Mouse (Mus musculus) ES-E14 (cell line): ENCODE results near the gene Ube2b. TPM values are rescaled to one million over a fixed set of nuclear protein-coding genes. Genes with fewer than 3 reads are reported as not detected.

ENCODE experiments used
- DNase-seq: peaks from one replicate; pipeline ENCODE4 v3.0.0-alpha.2; 2013; ENCODE audit warnings: low read depth, low spot score
- H3K27ac ChIP-seq: 2 replicates; pipeline ENCODE4 v1.5.1; 2012; ENCODE audit warnings: low read depth, mild to moderate bottlenecking, low read length, moderate library complexity, mixed read lengths; ENCODE audit not compliant: poor library complexity, insufficient read depth, severe bottlenecking
- H3K36me3 ChIP-seq: 2 replicates; pipeline ENCODE4 v1.6.1; 2012; ENCODE audit warnings: mild to moderate bottlenecking, low read length, moderate library complexity, mixed read lengths; ENCODE audit not compliant: control insufficient read depth, poor library complexity, insufficient read depth, severe bottlenecking
- H3K4me1 ChIP-seq, 2 experiments: fragments of 150-350 bp in 1 of 2; sonication (generic) in 1 of 2; 2 replicates each; pipeline ENCODE4 v1.6.1; 2012; ENCODE audit warnings: low read length in 2 of 2, mild to moderate bottlenecking in 1 of 2, mixed read lengths in 1 of 2; ENCODE audit not compliant: control insufficient read depth in 2 of 2, insufficient read depth in 2 of 2, poor library complexity in 1 of 2
- H3K4me3 ChIP-seq, 2 experiments: fragments of 150-350 bp in 1 of 2; sonication (generic) in 1 of 2; 2 replicates each; pipeline ENCODE4 v1.5.1; 2012; ENCODE audit warnings: low read length in 2 of 2, low read depth in 1 of 2, mild to moderate bottlenecking in 1 of 2, mixed read lengths in 1 of 2; ENCODE audit not compliant: insufficient read depth in 1 of 2, poor library complexity in 1 of 2, severe bottlenecking in 1 of 2
- H3K9ac ChIP-seq: 2 replicates; pipeline ENCODE4 v1.6.1; 2012; ENCODE audit warnings: low read depth, mild to moderate bottlenecking, low read length, mixed read lengths; ENCODE audit not compliant: poor library complexity, insufficient read depth, severe bottlenecking
- H3K9me3 ChIP-seq: fragments of 150-350 bp; sonication (generic); 2 replicates; pipeline ENCODE4 v1.6.1; 2012; ENCODE audit warnings: low read depth, mild to moderate bottlenecking, low read length; ENCODE audit not compliant: control insufficient read depth, insufficient read depth
- CHD2 ChIP-seq: IDR thresholded peaks from 2 replicates; pipeline ENCODE4 v1.6.1; 2014; ENCODE audit warnings: mild to moderate bottlenecking, low read depth, low read length, inconsistent platforms
- HCFC1 ChIP-seq: IDR thresholded peaks from 2 replicates; pipeline ENCODE4 v1.6.1; 2012; ENCODE audit warnings: low read length, inconsistent platforms, borderline replicate concordance; ENCODE audit not compliant: insufficient read depth
- MAFK ChIP-seq: IDR thresholded peaks from 2 replicates; pipeline ENCODE4 v1.6.1; 2014; ENCODE audit warnings: mild to moderate bottlenecking, low read depth, low read length, inconsistent platforms; ENCODE audit not compliant: insufficient read depth
- ZC3H11A ChIP-seq: IDR thresholded peaks from 2 replicates; pipeline ENCODE4 v1.6.1; 2012; ENCODE audit warnings: low read depth, mild to moderate bottlenecking, inconsistent platforms, low read length, borderline replicate concordance
- ZNF384 ChIP-seq: IDR thresholded peaks from 2 replicates; pipeline ENCODE4 v1.6.1; 2012; ENCODE audit warnings: low read depth, low read length, inconsistent platforms
- in situ Hi-C, 2 experiments: fragments of 600-800 bp; cut with MboI; formaldehyde crosslinking; loops; one replicate each; pipeline ENCODE4 v1.15.1; 2025; ENCODE audit warnings: low sequenced_read_pairs in 2 of 2, inconsistent platforms in 1 of 2; ENCODE audit not compliant: unreplicated experiment in 2 of 2
- total RNA-seq: library from RNA; depleted of rRNA; stranded (reverse); fragments of 300-350 nt; gene quantifications from 2 replicates; pipeline ENCODE4 v1.2.3, GENCODE M21; 2012

Ube2b gene
- total RNA-seq, 1 experiment: 58.3 TPM

DNA sequence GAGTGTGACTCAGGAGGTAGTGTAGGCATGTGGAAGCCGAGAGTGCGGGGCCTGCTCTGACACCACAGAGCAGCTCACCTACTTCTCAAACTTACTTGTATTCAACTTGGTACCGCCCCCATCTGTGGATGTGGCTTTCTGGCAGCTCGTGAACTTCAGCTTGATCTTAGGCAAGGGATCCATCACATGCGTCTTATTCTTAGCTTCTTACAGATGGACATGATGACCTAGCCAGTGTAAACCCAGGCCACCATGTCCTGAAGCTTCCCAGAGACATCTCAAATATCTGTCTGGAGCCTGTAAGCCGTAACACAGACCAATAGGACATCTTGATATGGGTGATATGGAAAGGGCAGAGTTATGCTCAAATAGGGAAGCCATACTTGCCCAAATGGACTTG, 28.9 kb downstream of the Ube2b start:
- no peak for DNase-seq
- Histone ChIP-seq H3K36me3 (peaks cover 37% of the 10 kb centered on the region), H3K27ac (no peak overlapping the region), H3K9me3 (no peaks in the 10 kb centered on the region), H3K4me1 (peaks cover 0 to 8% of the 10 kb centered on the region in 2 experiments; a peak in 2 of 4 replicates), H3K4me3 (no peak overlapping the region), H3K9ac (no peak overlapping the region)
- TF ChIP-seq HCFC1 (no peak), ZC3H11A (no peak), CHD2 (no peak), MAFK (no peak), ZNF384 (no peak)
- in situ Hi-C loops: no loop called here

DNA sequence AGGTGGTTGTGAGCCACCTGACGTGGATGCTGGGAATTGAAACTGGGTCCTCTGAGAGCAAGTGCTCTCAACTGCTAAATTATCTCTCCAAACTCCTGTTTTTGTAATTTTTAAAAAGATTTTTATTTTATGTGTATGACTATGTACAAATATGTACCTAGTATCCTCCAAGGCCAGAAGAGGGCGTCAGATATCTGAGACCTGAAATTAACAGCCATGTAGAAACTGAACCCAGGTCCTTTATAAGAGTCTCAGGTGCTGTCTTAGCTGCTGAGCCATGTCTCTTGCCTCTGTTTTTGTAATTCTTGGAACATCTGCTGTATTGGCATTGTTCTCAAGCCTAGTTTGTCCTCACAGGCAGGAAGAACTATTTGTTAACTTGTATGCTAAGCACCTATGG, 31.1 kb downstream of the Ube2b start:
- no peak for DNase-seq
- peak overlapping the region in 1 of 2 experiments; percentile 15; a peak in 1 of 4 replicates for H3K4me3 ChIP-seq
- in situ Hi-C loops: loop anchor here in 1 of 2 experiments (5.0 kb wide), 1 partner anchor 147 kb away; no protein-coding TSS in a partner anchor
- H3K4me1 ChIP-seq: peaks cover 0 to 8% of the 10 kb centered on the region in 2 experiments; a peak in 2 of 4 replicates
- no peaks in the 10 kb centered on the region for H3K9me3 ChIP-seq
- peaks cover 30% of the 10 kb centered on the region for H3K36me3 ChIP-seq
- no peak overlapping the region; the same call in 1 of the 2 replicates for H3K9ac ChIP-seq
- H3K27ac ChIP-seq: no peak overlapping the region
- no peak for TF ChIP-seq CHD2
- TF ChIP-seq ZNF384: no peak
- no peak for TF ChIP-seq MAFK
- TF ChIP-seq HCFC1: no peak
- TF ChIP-seq ZC3H11A: no peak

DNA sequence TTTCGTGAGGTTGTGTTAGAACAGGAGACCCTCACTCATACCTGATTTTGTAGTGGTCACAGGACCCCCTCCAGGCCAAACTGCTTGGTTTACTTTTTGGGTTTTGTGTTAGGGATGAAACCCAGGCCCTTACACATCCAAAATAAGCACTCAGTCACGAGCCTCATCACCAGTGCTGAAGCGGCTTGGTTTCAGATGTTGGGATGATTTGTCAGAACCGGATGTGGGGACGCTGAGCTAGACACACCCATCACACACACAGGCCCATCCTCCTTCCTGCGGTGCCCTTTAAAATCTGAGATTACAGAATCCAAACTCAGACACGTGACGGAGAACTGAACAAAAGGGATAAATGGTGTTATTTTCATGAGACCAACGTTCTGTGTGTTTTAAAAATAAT, 31.7 kb downstream of the Ube2b start:
- Histone ChIP-seq H3K4me1 (peaks cover 0 to 8% of the 10 kb centered on the region in 2 experiments; a peak in 2 of 4 replicates), H3K9ac (peak overlapping the region; percentile 53; the same call in 1 of the 2 replicates), H3K9me3 (no peaks in the 10 kb centered on the region), H3K27ac (no peak overlapping the region), H3K36me3 (peaks cover 26% of the 10 kb centered on the region), H3K4me3 (peak overlapping the region; percentile 15 to 39; a peak in 3 of 4 replicates)
- in situ Hi-C loops: loop anchor here in 1 of 2 experiments (5.0 kb wide), 1 partner anchor 147 kb away; no protein-coding TSS in a partner anchor
- TF ChIP-seq MAFK (no peak), CHD2 (no peak), ZC3H11A (no peak), ZNF384 (no peak), HCFC1 (no peak)
- DNase-seq: no peak

DNA sequence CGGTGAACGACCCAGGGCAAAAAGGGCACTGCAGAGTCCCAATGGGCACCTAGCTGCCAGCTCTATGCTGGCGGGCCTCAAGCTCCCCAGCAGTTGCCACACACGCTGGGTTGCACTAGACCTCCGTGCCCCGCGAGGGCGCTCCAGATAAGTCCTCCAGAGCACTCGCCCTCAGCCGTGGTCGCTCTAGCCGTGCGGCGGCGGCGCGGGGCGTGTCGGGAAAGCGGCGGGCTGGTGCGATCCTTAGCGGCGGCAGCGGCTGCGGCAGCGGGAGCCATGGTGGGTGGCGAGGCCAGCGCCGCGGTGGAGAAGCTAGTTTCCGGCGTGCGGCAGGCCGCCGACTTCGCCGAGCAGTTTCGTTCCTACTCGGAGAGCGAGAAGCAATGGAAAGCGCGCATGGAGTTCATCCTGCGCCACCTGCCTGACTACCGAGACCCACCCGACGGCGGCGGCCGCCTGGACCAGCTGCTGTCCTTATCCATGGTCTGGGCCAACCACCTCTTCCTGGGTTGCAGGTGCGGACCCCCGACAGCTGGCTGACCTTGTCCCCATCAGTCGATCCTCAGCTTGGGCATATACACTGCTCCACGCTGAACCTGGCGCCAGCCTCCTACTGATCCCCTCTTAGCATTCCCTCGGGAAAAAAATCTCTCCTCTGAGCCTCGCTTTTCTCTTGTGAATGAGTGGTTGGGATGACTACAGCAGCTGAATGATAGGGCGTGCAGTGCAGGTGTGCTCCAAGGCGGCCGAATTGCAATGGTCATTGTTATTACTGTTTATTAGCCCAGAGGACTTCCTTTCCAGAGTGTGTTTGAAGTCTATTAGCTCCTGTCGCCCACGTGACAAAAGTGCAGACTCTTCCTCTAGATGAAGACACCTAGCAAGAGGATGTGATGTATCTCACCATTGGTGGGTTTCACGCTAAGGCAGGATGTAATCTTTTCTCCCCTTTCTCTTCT, 32.8 kb downstream of the Ube2b start, which contains the start of gene Cdkn2aipnl:
Cdkn2aipnl (plus strand) TSS at position 219 of the 959 bp plus-strand sequence.
- H3K4me3 ChIP-seq: peak within 1 kb of the TSS; percentile 78 to 85
- peak within 1 kb of the TSS; percentile 88 for H3K9ac ChIP-seq
- no peaks in the 10 kb centered on the region for H3K9me3 ChIP-seq
- TF ChIP-seq ZNF384 (no peak), ZC3H11A (peak; percentile 63), MAFK (no peak), HCFC1 (peak; percentile 68; the same call in 1 of the 2 replicates), CHD2 (no peak)
- peaks cover 19% of the 10 kb centered on the region for H3K36me3 ChIP-seq
- peak within 1 kb of the TSS; percentile 54 for H3K27ac ChIP-seq
- DNase-seq: peak; percentile 95
- H3K4me1 ChIP-seq: peaks cover 0 to 5% of the 10 kb centered on the region in 2 experiments; a peak in 1 of 4 replicates
- in situ Hi-C loops: loop anchor here in 1 of 2 experiments (5.0 kb wide), 1 partner anchor 145 kb away; no protein-coding TSS in a partner anchor
